Mouse (Mus musculus): Measurements from ENCODE around the gene Aff4.

Gene Aff4

GRCm38 (mm10) chr11:53427993-53428715, 77.5 kb downstream of the Aff4 start:
- DNase-seq (ENCODE audit: low spot score), result no peak

- DNase-seq (ENCODE audit: low spot score), result no peak
Measured at GRCm38 (mm10) chr11:53428716-53429057, 78.1 kb downstream of the Aff4 start.

- peak; percentile 34 for DNase-seq (ENCODE audit: low spot score)
Measured at GRCm38 (mm10) chr11:53429182-53429581, 78.5 kb downstream of the Aff4 start.

GRCm38 (mm10) chr11:53430300-53430669, 79.7 kb downstream of the Aff4 start:
- peak; percentile 90 for DNase-seq (ENCODE audit: low spot score)

- peak; percentile 100 for DNase-seq (ENCODE audit: low spot score)
Measured at GRCm38 (mm10) chr11:53430670-53431346, 80.2 kb downstream of the Aff4 start, which contains the start of the genes Uqcrq and Gdf9. Gene Uqcrq (minus strand): TSS chr11:53430831. Gene Gdf9 (plus strand): TSS chr11:53431023.

- DNase-seq (ENCODE audit: low spot score), result peak; percentile 64
Measured at GRCm38 (mm10) chr11:53431347-53432056, 80.9 kb downstream of the Aff4 start.

GRCm38 (mm10) chr11:53433057-53433456, 82.4 kb downstream of the Aff4 start:
- DNase-seq (ENCODE audit: low spot score), result no peak

GRCm38 (mm10) chr11:53435504-53435903, 84.9 kb downstream of the Aff4 start:
- DNase-seq (ENCODE audit: low spot score), result no peak

GRCm38 (mm10) chr11:53436338-53436737, 85.7 kb downstream of the Aff4 start:
- no peak for DNase-seq (ENCODE audit: low spot score)

GRCm38 (mm10) chr11:53441921-53442320, 91.3 kb downstream of the Aff4 start:
- DNase-seq (ENCODE audit: low spot score), result no peak

- no peak for DNase-seq (ENCODE audit: low spot score)
Measured at GRCm38 (mm10) chr11:53443861-53444260, 93.2 kb downstream of the Aff4 start.

- DNase-seq (ENCODE audit: low spot score), result no peak
Measured at GRCm38 (mm10) chr11:53445562-53445961, 94.9 kb downstream of the Aff4 start.

GRCm38 (mm10) chr11:53446183-53446582, 95.5 kb downstream of the Aff4 start:
- no peak for DNase-seq (ENCODE audit: low spot score)

GRCm38 (mm10) chr11:53447996-53448395, 97.4 kb downstream of the Aff4 start:
- DNase-seq (ENCODE audit: low spot score), result no peak

- DNase-seq (ENCODE audit: low spot score), result no peak
Measured at GRCm38 (mm10) chr11:53448529-53448928, 97.9 kb downstream of the Aff4 start.

- no peak for DNase-seq (ENCODE audit: low spot score)
Measured at GRCm38 (mm10) chr11:53450070-53450705, 99.6 kb downstream of the Aff4 start.

- DNase-seq (ENCODE audit: low spot score), result no peak
Measured at GRCm38 (mm10) chr11:53451361-53451760, 100.7 kb downstream of the Aff4 start.

- no peak for DNase-seq (ENCODE audit: low spot score)
Measured at GRCm38 (mm10) chr11:53452396-53452795, 101.8 kb downstream of the Aff4 start.

GRCm38 (mm10) chr11:53453031-53453430, 102.4 kb downstream of the Aff4 start:
- DNase-seq (ENCODE audit: low spot score), result no peak

GRCm38 (mm10) chr11:53456474-53457371, 106.1 kb downstream of the Aff4 start, which contains the start of the genes Gm10447 and Shroom1:
Gene Gm10447 (minus strand): TSS chr11:53457110.
Gene Shroom1 (plus strand): TSS chr11:53457205.
- DNase-seq (ENCODE audit: low spot score), result no peak

GRCm38 (mm10) chr11:53457372-53457954, 106.8 kb downstream of the Aff4 start:
- no peak for DNase-seq (ENCODE audit: low spot score)
